Mouse (Mus musculus) heart, postnatal 36 days (tissue): ENCODE data around the gene Zfp618. TPM values are rescaled to one million over a fixed set of nuclear protein-coding genes. Genes with fewer than 3 reads are reported as not detected.
A peak's percentile ranks its signal among the peaks of the same experiment; 100 is the strongest.

ENCODE experiments used
- DNase-seq, 2 experiments: peaks; one replicate each; pipeline ENCODE4 v3.0.0; 2021 to 2022
- intact Hi-C: fragments of 180-260 bp; cut with DNase I; formaldehyde crosslinking; loops from one replicate; pipeline ENCODE4 v1.15.1; 2025
- total RNA-seq, 2 experiments: library from RNA; stranded (reverse); gene quantifications; 2 replicates each; pipeline ENCODE4 v1.2.3; 2021

Zfp618 gene
- total RNA-seq, 2 experiments from 2014 or later = 0.33 to 0.56 TPM

GRCm38 (mm10) chr4:62998431-62998835 lies 33.1 kb downstream of the Zfp618 start:
- DNase-seq = peak; percentile 31 to 35
- intact Hi-C loops = no loop called here

- DNase-seq = peak; percentile 23
- intact Hi-C loops = no loop called here
Observed at GRCm38 (mm10) chr4:62998908-62999307, 33.5 kb downstream of the Zfp618 start.

GRCm38 (mm10) chr4:62999321-62999720 lies 33.9 kb downstream of the Zfp618 start:
- intact Hi-C loops = no loop called here
- no peak for DNase-seq

- no peak for DNase-seq
- intact Hi-C loops = no loop called here
Observed at GRCm38 (mm10) chr4:62999916-63000315, 34.5 kb downstream of the Zfp618 start.

- DNase-seq = no peak
- intact Hi-C loops = no loop called here
Observed at GRCm38 (mm10) chr4:63000316-63001055, 35.1 kb downstream of the Zfp618 start.

GRCm38 (mm10) chr4:63002386-63002785 lies 37.0 kb downstream of the Zfp618 start:
- intact Hi-C loops = no loop called here
- DNase-seq = no peak

- intact Hi-C loops = no loop called here
- DNase-seq = no peak
Observed at GRCm38 (mm10) chr4:63004519-63004918, 39.1 kb downstream of the Zfp618 start.

- intact Hi-C loops = loop anchor here (5.0 kb wide), 1 partner anchor 117 kb away; no protein-coding TSS in a partner anchor
- no peak for DNase-seq
Observed at GRCm38 (mm10) chr4:63005446-63006185, 40.2 kb downstream of the Zfp618 start.

GRCm38 (mm10) chr4:63006198-63007155 lies 41.1 kb downstream of the Zfp618 start:
- intact Hi-C loops = loop anchor here (5.0 kb wide), 1 partner anchor 116 kb away; no protein-coding TSS in a partner anchor
- DNase-seq = no peak

- no peak for DNase-seq
- intact Hi-C loops = loop anchor here (5.0 kb wide), 1 partner anchor 114 kb away; no protein-coding TSS in a partner anchor
Observed at GRCm38 (mm10) chr4:63008206-63008605, 42.8 kb downstream of the Zfp618 start.

- intact Hi-C loops = loop anchor here (5.0 kb wide), 1 partner anchor 113 kb away; no protein-coding TSS in a partner anchor
- no peak for DNase-seq
Observed at GRCm38 (mm10) chr4:63008822-63009221, 43.4 kb downstream of the Zfp618 start.

GRCm38 (mm10) chr4:63009821-63010220 lies 44.4 kb downstream of the Zfp618 start:
- DNase-seq = no peak
- intact Hi-C loops = loop anchor here (2.0 to 5.0 kb wide), 3 partner anchors 73 to 123 kb away; no protein-coding TSS in a partner anchor

GRCm38 (mm10) chr4:63010226-63010625 lies 44.9 kb downstream of the Zfp618 start:
- intact Hi-C loops = loop anchor here (2.0 to 5.0 kb wide), 2 partner anchors 73 to 123 kb away; no protein-coding TSS in a partner anchor
- peak; percentile 45 for DNase-seq

GRCm38 (mm10) chr4:63018616-63019015 lies 53.2 kb downstream of the Zfp618 start:
- no peak for DNase-seq
- intact Hi-C loops = no loop called here

- DNase-seq = no peak
- intact Hi-C loops = no loop called here
Observed at GRCm38 (mm10) chr4:63019428-63019858, 54.1 kb downstream of the Zfp618 start.

- intact Hi-C loops = no loop called here
- DNase-seq = no peak
Observed at GRCm38 (mm10) chr4:63021034-63021700, 55.8 kb downstream of the Zfp618 start.

GRCm38 (mm10) chr4:63023465-63023864 lies 58.1 kb downstream of the Zfp618 start:
- intact Hi-C loops = no loop called here
- DNase-seq = no peak

- no peak for DNase-seq
- intact Hi-C loops = no loop called here
Observed at GRCm38 (mm10) chr4:63024098-63024497, 58.7 kb downstream of the Zfp618 start.

- DNase-seq = no peak
- intact Hi-C loops = no loop called here
Observed at GRCm38 (mm10) chr4:63024734-63025256, 59.4 kb downstream of the Zfp618 start.
